Mouse (Mus musculus): ENCODE measurements at regions not wholly inside any gene's neighbourhood (a gene's known extent, or its start where the extent isn't known, plus 50 kb on each side); places are given as distances from the start of the nearest gene placed in this dataset.

GRCm38 (mm10) chr3:133748756-133749737 is 204.1 kb upstream of the Tet2 start:
- in situ Hi-C loops (cut with MboI, MseI): no loop called here

- in situ Hi-C loops (cut with MboI, MseI): loop anchor here (10.0 kb wide), 1 partner anchor 435 kb away; the partner anchor contains the start of gene Ppa2
These were observed 205.1 kb upstream of the Tet2 start for GRCm38 (mm10) chr3:133750061-133750460.

GRCm38 (mm10) chr3:133750606-133751005 is 205.7 kb upstream of the Tet2 start:
- in situ Hi-C loops (cut with MboI, MseI): loop anchor here (10.0 kb wide), 1 partner anchor 436 kb away; the partner anchor contains the start of gene Ppa2

GRCm38 (mm10) chr3:133751011-133751410 is 206.1 kb upstream of the Tet2 start:
- in situ Hi-C loops (cut with MboI, MseI): loop anchor here (10.0 kb wide), 1 partner anchor 436 kb away; the partner anchor contains the start of gene Ppa2

- in situ Hi-C loops (cut with MboI, MseI): loop anchor here (10.0 kb wide), 1 partner anchor 437 kb away; the partner anchor contains the start of gene Ppa2
These were observed 206.6 kb upstream of the Tet2 start for GRCm38 (mm10) chr3:133751565-133751964.

- in situ Hi-C loops (cut with MboI, MseI): loop anchor here (10.0 kb wide), 1 partner anchor 438 kb away; the partner anchor contains the start of gene Ppa2
These were observed 208.1 kb upstream of the Tet2 start for GRCm38 (mm10) chr3:133753041-133753440.

GRCm38 (mm10) chr3:133754006-133754910 is 209.3 kb upstream of the Tet2 start:
- in situ Hi-C loops (cut with MboI, MseI): loop anchor here (10.0 kb wide), 1 partner anchor 439 kb away; the partner anchor contains the start of gene Ppa2

- in situ Hi-C loops (cut with MboI, MseI): loop anchor here (10.0 kb wide), 1 partner anchor 440 kb away; the partner anchor contains the start of gene Ppa2
These were observed 209.9 kb upstream of the Tet2 start for GRCm38 (mm10) chr3:133754911-133755259.

GRCm38 (mm10) chr3:133757756-133758420 is 212.9 kb upstream of the Tet2 start:
- in situ Hi-C loops (cut with MboI, MseI): loop anchor here (10.0 kb wide), 1 partner anchor 443 kb away; the partner anchor contains the start of gene Ppa2

- in situ Hi-C loops (cut with MboI, MseI): loop anchor here (10.0 kb wide), 1 partner anchor 444 kb away; the partner anchor contains the start of gene Ppa2
These were observed 213.5 kb upstream of the Tet2 start for GRCm38 (mm10) chr3:133758421-133758820.

GRCm38 (mm10) chr3:133759611-133760010 is 214.7 kb upstream of the Tet2 start:
- in situ Hi-C loops (cut with MboI, MseI): loop anchor here (10.0 kb wide), 1 partner anchor 445 kb away; the partner anchor contains the start of gene Ppa2

GRCm38 (mm10) chr3:133760221-133760620 is 215.3 kb upstream of the Tet2 start:
- in situ Hi-C loops (cut with MboI, MseI): no loop called here

GRCm38 (mm10) chr3:133763721-133764120 is 218.8 kb upstream of the Tet2 start:
- in situ Hi-C loops (cut with MboI, MseI): no loop called here

- in situ Hi-C loops (cut with MboI, MseI): no loop called here
These were observed 228.6 kb upstream of the Tet2 start for GRCm38 (mm10) chr3:133773490-133773889.

GRCm38 (mm10) chr3:133774229-133774628 is 229.3 kb upstream of the Tet2 start:
- in situ Hi-C loops (cut with MboI, MseI): no loop called here

- in situ Hi-C loops (cut with MboI, MseI): no loop called here
These were observed 231.1 kb upstream of the Tet2 start for GRCm38 (mm10) chr3:133776013-133776412.

- in situ Hi-C loops (cut with MboI, MseI): no loop called here
These were observed 234.3 kb upstream of the Tet2 start for GRCm38 (mm10) chr3:133779161-133779789.

- in situ Hi-C loops (cut with MboI, MseI): no loop called here
These were observed 238.1 kb upstream of the Tet2 start for GRCm38 (mm10) chr3:133783060-133783459.

GRCm38 (mm10) chr3:133791361-133791760 is 246.4 kb upstream of the Tet2 start:
- in situ Hi-C loops (cut with MboI, MseI): no loop called here

- in situ Hi-C loops (cut with MboI, MseI): no loop called here
These were observed 264.1 kb upstream of the Tet2 start for GRCm38 (mm10) chr3:133809007-133809552.
